Mouse (Mus musculus): ENCODE measurements around the gene Gbf1. TPM values are rescaled to one million over a fixed set of nuclear protein-coding genes. Genes with fewer than 3 reads are reported as not detected.

The Gbf1 gene
- polyA plus RNA-seq, 1 experiment from 2014 or later = 32.9 TPM

DNA sequence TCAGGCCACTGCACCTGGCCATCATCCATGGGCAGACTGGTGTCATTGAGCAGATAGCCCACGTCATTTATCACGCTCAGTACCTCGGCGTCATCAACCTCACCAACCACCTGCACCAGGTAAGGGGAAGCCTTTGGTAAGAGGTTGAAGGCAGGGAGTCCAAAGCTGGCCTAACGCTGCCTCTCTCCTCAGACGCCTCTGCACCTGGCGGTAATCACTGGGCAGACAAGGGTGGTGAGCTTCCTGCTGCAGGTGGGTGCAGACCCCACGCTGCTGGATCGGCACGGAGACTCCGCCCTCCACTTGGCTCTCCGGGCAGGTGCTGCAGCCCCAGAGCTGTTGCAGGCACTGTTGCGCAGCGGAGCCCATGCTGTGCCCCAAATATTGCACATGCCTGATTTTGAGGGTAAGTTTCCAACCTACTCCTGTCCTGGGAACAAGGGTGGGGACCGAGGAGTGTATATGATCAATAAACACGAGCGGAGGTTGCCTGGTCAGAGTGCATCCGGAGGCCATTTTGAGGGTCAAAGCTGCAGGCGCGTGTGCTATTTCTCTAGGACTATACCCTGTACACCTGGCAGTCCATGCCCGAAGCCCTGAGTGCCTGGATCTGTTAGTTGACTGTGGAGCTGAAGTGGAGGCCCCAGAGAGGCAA lies 157.5 kb downstream of the Gbf1 start:
- peaks cover 10% of the 10 kb centered on the region; the same call in 1 of the 2 replicates for H3K27me3 ChIP-seq (ENCODE audit: insufficient read depth, low read length)
- no peak overlapping the region for H3K4me2 ChIP-seq (ENCODE audit: low read length)
- peaks cover 18% of the 10 kb centered on the region for H3K36me3 ChIP-seq (ENCODE audit: insufficient read depth, low read length)
- H3K9ac ChIP-seq (ENCODE audit: low read depth, low read length) = no peak overlapping the region
- H3K4me1 ChIP-seq (replicated peaks; ENCODE audit: insufficient read depth, low read length) = peaks cover 5% of the 10 kb centered on the region; the same call in 1 of the 2 replicates
- ATAC-seq (replicated peaks; ENCODE audit: low FRiP score, low read depth) = no peak
- no peak overlapping the region for H3K4me3 ChIP-seq (replicated peaks; ENCODE audit: low read depth, low read length)
- no peak for TF ChIP-seq CTCF (IDR thresholded peaks at IDR 0.05; ENCODE audit: low read depth)
- no peak for DNase-seq (ENCODE audit: low spot score)
- no peaks in the 10 kb centered on the region for H3K9me3 ChIP-seq (replicated peaks; ENCODE audit: low read length)
- no peak overlapping the region for H3K27ac ChIP-seq
- 85% methylated on average over 21 of the region's 21 CpGs for WGBS

DNA sequence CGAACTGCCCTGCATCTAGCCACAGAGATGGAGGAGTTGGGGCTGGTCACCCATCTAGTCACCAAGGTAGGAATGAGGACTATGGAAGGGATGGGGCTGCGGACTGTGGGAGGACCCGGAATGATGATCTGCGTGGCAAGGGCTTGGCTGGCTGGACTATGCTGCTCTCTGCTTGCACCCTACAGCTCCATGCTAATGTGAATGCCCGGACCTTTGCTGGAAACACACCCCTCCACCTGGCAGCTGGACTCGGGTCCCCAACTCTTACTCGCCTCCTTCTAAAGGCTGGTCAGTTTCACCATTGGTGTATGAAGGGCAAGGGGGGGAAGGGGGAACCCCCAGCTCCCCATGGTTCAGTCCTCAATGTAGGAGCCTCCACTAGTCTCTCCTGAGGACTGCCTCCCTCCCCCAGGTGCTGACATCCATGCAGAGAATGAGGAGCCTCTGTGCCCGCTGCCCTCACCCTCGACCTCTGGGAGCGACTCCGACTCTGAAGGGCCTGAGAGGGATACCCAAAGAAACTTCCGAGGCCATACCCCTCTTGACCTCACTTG lies 158.1 kb downstream of the Gbf1 start:
- DNase-seq (ENCODE audit: low spot score) = no peak
- no peak overlapping the region for H3K4me2 ChIP-seq (ENCODE audit: low read length)
- no peak for TF ChIP-seq CTCF (IDR thresholded peaks at IDR 0.05; ENCODE audit: low read depth)
- no peak overlapping the region for H3K9ac ChIP-seq (ENCODE audit: low read depth, low read length)
- peaks cover 18% of the 10 kb centered on the region for H3K36me3 ChIP-seq (ENCODE audit: insufficient read depth, low read length)
- H3K4me3 ChIP-seq (replicated peaks; ENCODE audit: low read depth, low read length) = no peak overlapping the region
- ATAC-seq (replicated peaks; ENCODE audit: low FRiP score, low read depth) = no peak
- peaks cover 17% of the 10 kb centered on the region for H3K27me3 ChIP-seq (ENCODE audit: insufficient read depth, low read length)
- H3K27ac ChIP-seq = no peak overlapping the region
- H3K9me3 ChIP-seq (replicated peaks; ENCODE audit: low read length) = no peaks in the 10 kb centered on the region
- 91% methylated on average over 12 of the region's 12 CpGs for WGBS
- H3K4me1 ChIP-seq (replicated peaks; ENCODE audit: insufficient read depth, low read length) = peaks cover 5% of the 10 kb centered on the region; the same call in 1 of the 2 replicates

DNA sequence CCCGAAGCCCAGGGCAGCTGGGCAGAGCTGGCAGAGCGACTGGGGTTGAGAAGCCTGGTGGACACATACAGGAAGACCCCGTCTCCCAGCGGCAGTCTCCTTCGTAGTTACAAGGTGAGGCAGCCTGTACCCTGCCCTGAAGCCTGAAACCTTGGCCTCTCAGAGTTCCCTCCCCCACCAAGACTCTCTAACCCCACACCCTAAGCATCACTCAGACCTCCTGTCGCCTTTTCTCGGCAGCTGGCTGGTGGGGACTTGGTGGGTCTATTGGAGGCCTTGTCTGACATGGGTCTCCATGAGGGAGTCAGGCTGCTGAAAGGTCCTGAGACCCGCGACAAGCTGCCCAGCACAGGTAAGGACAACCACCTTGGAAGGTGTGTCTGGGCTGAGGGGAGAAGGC lies 159.0 kb downstream of the Gbf1 start:
- H3K36me3 ChIP-seq (ENCODE audit: insufficient read depth, low read length) = peaks cover 18% of the 10 kb centered on the region
- no peak for DNase-seq (ENCODE audit: low spot score)
- WGBS = 92% methylated on average over 9 of the region's 9 CpGs
- no peak overlapping the region for H3K4me3 ChIP-seq (replicated peaks; ENCODE audit: low read depth, low read length)
- H3K27ac ChIP-seq = no peak overlapping the region
- ATAC-seq (replicated peaks; ENCODE audit: low FRiP score, low read depth) = no peak
- no peak overlapping the region for H3K9ac ChIP-seq (ENCODE audit: low read depth, low read length)
- TF ChIP-seq CTCF (IDR thresholded peaks at IDR 0.05; ENCODE audit: low read depth) = no peak
- peaks cover 26% of the 10 kb centered on the region for H3K27me3 ChIP-seq (ENCODE audit: insufficient read depth, low read length)
- no peak overlapping the region for H3K4me2 ChIP-seq (ENCODE audit: low read length)
- H3K4me1 ChIP-seq (replicated peaks; ENCODE audit: insufficient read depth, low read length) = no peaks in the 10 kb centered on the region; the same call in 1 of the 2 replicates
- H3K9me3 ChIP-seq (replicated peaks; ENCODE audit: low read length) = no peaks in the 10 kb centered on the region

DNA sequence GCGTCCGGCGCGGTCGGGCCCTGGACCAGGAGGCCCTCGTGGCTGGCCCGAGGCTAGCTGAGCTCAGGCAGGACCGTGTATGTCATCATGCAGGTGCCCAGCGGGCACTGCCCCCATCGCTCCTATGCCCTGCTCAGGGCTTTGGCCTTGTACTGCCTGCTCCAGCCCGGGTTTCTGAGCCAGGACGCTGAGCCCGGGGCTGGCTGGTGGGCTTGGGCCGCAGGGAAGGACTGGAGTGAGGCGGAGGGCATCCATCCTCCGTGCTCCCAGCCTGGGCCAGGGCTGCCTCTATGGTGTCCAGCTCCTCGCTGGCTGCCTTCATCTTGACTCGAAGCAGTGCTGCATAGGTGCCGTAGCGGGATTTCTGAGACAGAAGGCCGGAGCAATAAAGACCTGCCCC lies 160.3 kb downstream of the Gbf1 start:
- TF ChIP-seq CTCF (IDR thresholded peaks at IDR 0.05; ENCODE audit: low read depth) = no peak

DNA sequence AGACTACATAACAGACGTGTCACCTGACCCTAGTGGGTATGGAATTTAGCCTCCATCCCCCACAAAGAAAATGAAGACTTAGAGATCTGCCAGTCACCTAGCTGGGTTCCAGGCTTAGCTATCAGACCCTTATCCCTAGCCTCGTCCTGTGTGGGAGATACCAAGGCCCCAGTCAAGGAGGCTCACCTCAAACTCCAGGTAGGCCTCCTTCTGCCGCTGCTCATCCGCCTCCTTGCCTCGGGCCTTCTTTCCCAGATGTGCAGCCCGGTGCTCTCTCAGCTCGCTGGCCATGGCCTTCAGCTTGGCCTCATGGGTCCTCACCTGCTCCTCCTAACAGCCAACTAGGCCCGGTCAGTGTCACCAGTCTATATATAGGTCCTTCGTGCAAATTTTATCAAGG lies 160.8 kb downstream of the Gbf1 start:
- TF ChIP-seq CTCF (IDR thresholded peaks at IDR 0.05; ENCODE audit: low read depth) = no peak
- no peak overlapping the region for H3K4me3 ChIP-seq (replicated peaks; ENCODE audit: low read depth, low read length)
- WGBS = 88% methylated on average over 9 of the region's 9 CpGs
- H3K9me3 ChIP-seq (replicated peaks; ENCODE audit: low read length) = no peaks in the 10 kb centered on the region
- H3K4me1 ChIP-seq (replicated peaks; ENCODE audit: insufficient read depth, low read length) = peaks cover 9% of the 10 kb centered on the region
- no peak overlapping the region for H3K27ac ChIP-seq
- peaks cover 18% of the 10 kb centered on the region for H3K36me3 ChIP-seq (ENCODE audit: insufficient read depth, low read length)
- no peak overlapping the region for H3K9ac ChIP-seq (ENCODE audit: low read depth, low read length)
- H3K4me2 ChIP-seq (ENCODE audit: low read length) = no peak overlapping the region
- no peak for DNase-seq (ENCODE audit: low spot score)
- peaks cover 43% of the 10 kb centered on the region for H3K27me3 ChIP-seq (ENCODE audit: insufficient read depth, low read length)
- ATAC-seq (replicated peaks; ENCODE audit: low FRiP score, low read depth) = no peak

More for the DNA sequence above, 160.3 kb downstream of the Gbf1 start:
- H3K9ac ChIP-seq (ENCODE audit: low read depth, low read length) = no peak overlapping the region
- 88% methylated on average over 21 of the region's 21 CpGs for WGBS
- no peak overlapping the region for H3K4me2 ChIP-seq (ENCODE audit: low read length)
- no peaks in the 10 kb centered on the region for H3K9me3 ChIP-seq (replicated peaks; ENCODE audit: low read length)
- H3K4me3 ChIP-seq (replicated peaks; ENCODE audit: low read depth, low read length) = no peak overlapping the region
- peaks cover 4% of the 10 kb centered on the region for H3K4me1 ChIP-seq (replicated peaks; ENCODE audit: insufficient read depth, low read length)
- H3K36me3 ChIP-seq (ENCODE audit: insufficient read depth, low read length) = peaks cover 18% of the 10 kb centered on the region
- ATAC-seq (replicated peaks; ENCODE audit: low FRiP score, low read depth) = no peak
- DNase-seq (ENCODE audit: low spot score) = no peak
- H3K27ac ChIP-seq = no peak overlapping the region
- H3K27me3 ChIP-seq (ENCODE audit: insufficient read depth, low read length) = peaks cover 38% of the 10 kb centered on the region

DNA sequence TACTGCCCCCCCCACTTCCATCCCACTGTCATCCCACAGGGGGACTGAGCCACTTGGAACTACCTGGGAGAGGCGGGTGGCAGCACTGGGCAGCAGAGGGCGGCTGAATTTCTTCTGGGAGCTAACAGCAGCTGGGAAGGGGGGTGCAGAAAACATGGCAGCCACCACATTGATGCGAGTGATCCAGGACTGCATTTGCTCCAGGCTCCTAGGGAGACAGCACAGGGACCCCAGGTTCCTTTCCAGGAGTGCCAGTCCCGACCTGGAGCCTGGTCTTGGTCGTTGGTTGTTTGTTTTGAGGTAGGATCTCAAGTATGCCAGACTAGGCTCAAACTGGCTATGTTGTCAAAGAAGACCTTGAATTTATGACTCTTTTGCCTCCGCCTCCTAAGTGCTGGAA lies 161.3 kb downstream of the Gbf1 start:
- peaks cover 48% of the 10 kb centered on the region for H3K27me3 ChIP-seq (ENCODE audit: insufficient read depth, low read length)
- no peak for ATAC-seq (replicated peaks; ENCODE audit: low FRiP score, low read depth)
- TF ChIP-seq CTCF (IDR thresholded peaks at IDR 0.05; ENCODE audit: low read depth) = no peak

More for the DNA sequence above, 161.3 kb downstream of the Gbf1 start:
- no peak overlapping the region for H3K4me3 ChIP-seq (replicated peaks; ENCODE audit: low read depth, low read length)
- peaks cover 10% of the 10 kb centered on the region for H3K4me1 ChIP-seq (replicated peaks; ENCODE audit: insufficient read depth, low read length)
- H3K9me3 ChIP-seq (replicated peaks; ENCODE audit: low read length) = no peaks in the 10 kb centered on the region
- H3K9ac ChIP-seq (ENCODE audit: low read depth, low read length) = no peak overlapping the region
- DNase-seq (ENCODE audit: low spot score) = no peak
- WGBS = 82% methylated on average over 6 of the region's 6 CpGs
- peaks cover 18% of the 10 kb centered on the region for H3K36me3 ChIP-seq (ENCODE audit: insufficient read depth, low read length)
- no peak overlapping the region for H3K27ac ChIP-seq
- no peak overlapping the region for H3K4me2 ChIP-seq (ENCODE audit: low read length)

Data from kidney, postnatal 0 days (tissue).